Mouse (Mus musculus): ENCODE measurements around the gene Alk.

The Alk gene

GRCm38 (mm10) chr17:72265171-72266022, 339.0 kb downstream of the Alk start:
- DNase-seq (ENCODE audit: low spot score in 2 of 2), result no peak

GRCm38 (mm10) chr17:72253411-72253810, 351.0 kb downstream of the Alk start:
- no peak for DNase-seq (ENCODE audit: low spot score in 2 of 2)

- no peak for DNase-seq (ENCODE audit: low spot score in 2 of 2)
Observed at GRCm38 (mm10) chr17:72251554-72251953, 352.9 kb downstream of the Alk start.

- DNase-seq (ENCODE audit: low spot score in 2 of 2), result no peak
Observed at GRCm38 (mm10) chr17:72250482-72251405, 353.7 kb downstream of the Alk start.

GRCm38 (mm10) chr17:72242036-72242435, 362.4 kb downstream of the Alk start:
- no peak for DNase-seq (ENCODE audit: low spot score in 2 of 2)

- no peak for DNase-seq (ENCODE audit: low spot score in 2 of 2)
Observed at GRCm38 (mm10) chr17:72237315-72237714, 367.1 kb downstream of the Alk start.

GRCm38 (mm10) chr17:72230891-72231290, 373.5 kb downstream of the Alk start:
- DNase-seq (ENCODE audit: low spot score in 2 of 2), result no peak

GRCm38 (mm10) chr17:72218816-72219215, 385.6 kb downstream of the Alk start:
- no peak for DNase-seq (ENCODE audit: low spot score in 2 of 2)

GRCm38 (mm10) chr17:72197576-72197975, 406.9 kb downstream of the Alk start:
- no peak for DNase-seq (ENCODE audit: low spot score in 2 of 2)

GRCm38 (mm10) chr17:72194976-72195650, 409.3 kb downstream of the Alk start:
- no peak for DNase-seq (ENCODE audit: low spot score in 2 of 2)

- no peak for DNase-seq (ENCODE audit: low spot score in 2 of 2)
Observed at GRCm38 (mm10) chr17:72190536-72190935, 413.9 kb downstream of the Alk start.

- no peak for DNase-seq (ENCODE audit: low spot score in 2 of 2)
Observed at GRCm38 (mm10) chr17:72187026-72187425, 417.4 kb downstream of the Alk start.

GRCm38 (mm10) chr17:72182414-72182813, 422.0 kb downstream of the Alk start:
- no peak for DNase-seq (ENCODE audit: low spot score in 2 of 2)

GRCm38 (mm10) chr17:72180200-72180599, 424.2 kb downstream of the Alk start:
- DNase-seq (ENCODE audit: low spot score in 2 of 2), result no peak

GRCm38 (mm10) chr17:72179722-72180140, 424.7 kb downstream of the Alk start:
- DNase-seq (ENCODE audit: low spot score in 2 of 2), result no peak

GRCm38 (mm10) chr17:72173778-72174177, 430.6 kb downstream of the Alk start:
- DNase-seq (ENCODE audit: low spot score in 2 of 2), result no peak

GRCm38 (mm10) chr17:72168152-72168551, 436.3 kb downstream of the Alk start:
- no peak for DNase-seq (ENCODE audit: low spot score in 2 of 2)

GRCm38 (mm10) chr17:72158857-72159385, 445.5 kb downstream of the Alk start:
- no peak for DNase-seq (ENCODE audit: low spot score in 2 of 2)

GRCm38 (mm10) chr17:72157830-72158629, 446.4 kb downstream of the Alk start:
- DNase-seq (ENCODE audit: low spot score in 2 of 2), result no peak

- DNase-seq (ENCODE audit: low spot score in 2 of 2), result no peak
Observed at GRCm38 (mm10) chr17:72153038-72153437, 451.4 kb downstream of the Alk start.

All from urinary bladder, postnatal 4 days (tissue).